Mouse (Mus musculus) frontal cortex, postnatal 14 days (tissue): ENCODE results near the gene Rab3c.

Experiments used
- DNase-seq, 2 experiments: peaks; one replicate each; pipeline ENCODE4 v3.0.0; 2022; ENCODE audit warnings: low spot score in 2 of 2

Rab3c gene

GRCm38 (mm10) chr13:110190039-110190438 is 90.8 kb downstream of the Rab3c start:
- DNase-seq, result no peak

- DNase-seq, result no peak
Observed at GRCm38 (mm10) chr13:110184963-110185685, 95.7 kb downstream of the Rab3c start.

- no peak for DNase-seq
Observed at GRCm38 (mm10) chr13:110175651-110176050, 105.1 kb downstream of the Rab3c start.

GRCm38 (mm10) chr13:110169669-110170068 is 111.1 kb downstream of the Rab3c start:
- no peak for DNase-seq

GRCm38 (mm10) chr13:110169152-110169551 is 111.6 kb downstream of the Rab3c start:
- no peak for DNase-seq

GRCm38 (mm10) chr13:110168570-110168969 is 112.2 kb downstream of the Rab3c start:
- no peak for DNase-seq

GRCm38 (mm10) chr13:110166622-110167330 is 114.0 kb downstream of the Rab3c start:
- DNase-seq, result no peak

- DNase-seq, result no peak
Observed at GRCm38 (mm10) chr13:110159980-110160379, 120.8 kb downstream of the Rab3c start.

- DNase-seq, result no peak
Observed at GRCm38 (mm10) chr13:110158588-110159519, 121.9 kb downstream of the Rab3c start.

- no peak for DNase-seq
Observed at GRCm38 (mm10) chr13:110145545-110145944, 135.3 kb downstream of the Rab3c start.

GRCm38 (mm10) chr13:110145019-110145418 is 135.8 kb downstream of the Rab3c start:
- no peak for DNase-seq

- DNase-seq, result peak; percentile 15 to 33
Observed at GRCm38 (mm10) chr13:110139339-110139738, 141.5 kb downstream of the Rab3c start.

GRCm38 (mm10) chr13:110138644-110139043 is 142.2 kb downstream of the Rab3c start:
- DNase-seq, result no peak

- DNase-seq, result peak in 1 of 2 experiments; percentile 12
Observed at GRCm38 (mm10) chr13:110127613-110128258, 153.1 kb downstream of the Rab3c start.

GRCm38 (mm10) chr13:110122825-110123224 is 158.0 kb downstream of the Rab3c start:
- DNase-seq, result no peak

GRCm38 (mm10) chr13:110116892-110117291 is 163.9 kb downstream of the Rab3c start:
- DNase-seq, result peak in 1 of 2 experiments; percentile 10

- DNase-seq, result no peak
Observed at GRCm38 (mm10) chr13:110116316-110116715, 164.5 kb downstream of the Rab3c start.

GRCm38 (mm10) chr13:110114870-110115645 is 165.7 kb downstream of the Rab3c start:
- no peak for DNase-seq

GRCm38 (mm10) chr13:110113711-110114110 is 167.1 kb downstream of the Rab3c start:
- DNase-seq, result no peak

- DNase-seq, result peak in 1 of 2 experiments; percentile 18
Observed at GRCm38 (mm10) chr13:110097424-110098050, 183.3 kb downstream of the Rab3c start.
